Mouse (Mus musculus) liver, embryonic 15.5 days (tissue): ENCODE data around the gene Pex26. TPM values are rescaled to one million over a fixed set of nuclear protein-coding genes. Genes with fewer than 3 reads are reported as not detected.

Source experiments
- ATAC-seq: fragments of 200-750 bp; cut with Nextera tagmentation; 2 replicates; pipeline ENCODE4 v1.8.0; 2017; ENCODE audit warnings: moderate number of reproducible peaks, mild to moderate bottlenecking, moderate library complexity; ENCODE audit not compliant: insufficient read depth
- H3K27ac ChIP-seq: fragments of 300-500 bp; sonication (generic); replicated peaks from 2 replicates; pipeline ENCODE4 v1.5.1; 2015; ENCODE audit warnings: mild to moderate bottlenecking, inconsistent platforms
- H3K27me3 ChIP-seq: fragments of 300-500 bp; sonication (generic); 2 replicates; pipeline ENCODE4 v1.6.1; 2015; ENCODE audit warnings: mild to moderate bottlenecking, inconsistent platforms
- H3K36me3 ChIP-seq: fragments of 300-500 bp; sonication (generic); replicated peaks from 2 replicates; pipeline ENCODE4 v1.6.1; 2015; ENCODE audit warnings: moderate library complexity, mild to moderate bottlenecking, inconsistent platforms
- H3K4me1 ChIP-seq: fragments of 300-500 bp; sonication (generic); replicated peaks from 2 replicates; pipeline ENCODE4 v1.6.1; 2015; ENCODE audit warnings: inconsistent platforms
- H3K4me2 ChIP-seq: fragments of 300-500 bp; sonication (generic); 2 replicates; pipeline ENCODE4 v1.6.1; 2015; ENCODE audit warnings: moderate library complexity, mild to moderate bottlenecking, inconsistent platforms
- H3K4me3 ChIP-seq: fragments of 300-500 bp; sonication (generic); replicated peaks from 2 replicates; pipeline ENCODE4 v1.5.1; 2015; ENCODE audit warnings: mild to moderate bottlenecking, inconsistent platforms
- H3K9ac ChIP-seq: fragments of 300-500 bp; sonication (generic); 2 replicates; pipeline ENCODE4 v1.6.1; 2015; ENCODE audit warnings: moderate library complexity, mild to moderate bottlenecking, inconsistent platforms
- H3K9me3 ChIP-seq: fragments of 300-500 bp; sonication (generic); replicated peaks from 2 replicates; pipeline ENCODE4 v1.6.1; 2016; ENCODE audit warnings: inconsistent platforms
- WGBS: fragments of 180-500 bp; shearing (Covaris S2); methylation state at CpG from one replicate; pipeline ENCODE4 v1.1.7; 2015; ENCODE audit warnings: mixed read lengths; ENCODE audit not compliant: insufficient replicate concordance; 5-methylcytosine and 5-hydroxymethylcytosine counted together
- polyA plus RNA-seq: library from polyadenylated mRNA; unstranded; fragments of >200 nt; fragmentation: Nextera tagmentation; extraction: Ambion mirVana; gene quantifications from 2 replicates; pipeline ENCODE4 v1.2.1, GENCODE M21; 2015

The Pex26 gene
- polyA plus RNA-seq, 1 experiment from 2014 or later, result 4.4 TPM

GRCm38 (mm10) chr6:121145906-121146305 is 37.6 kb upstream of the Pex26 start:
- H3K4me2 ChIP-seq, result no peak overlapping the region
- H3K4me1 ChIP-seq, result peaks cover 13% of the 10 kb centered on the region; the same call in 1 of the 2 replicates
- no peak overlapping the region for H3K9ac ChIP-seq
- no peak overlapping the region for H3K27ac ChIP-seq
- no peak for ATAC-seq
- H3K4me3 ChIP-seq, result no peak overlapping the region
- H3K9me3 ChIP-seq, result no peaks in the 10 kb centered on the region
- H3K36me3 ChIP-seq, result no peaks in the 10 kb centered on the region
- 74% methylated on average over 8 of the region's 8 CpGs for WGBS
- H3K27me3 ChIP-seq, result peaks cover 5% of the 10 kb centered on the region; the same call in 1 of the 2 replicates

GRCm38 (mm10) chr6:121146798-121147197 is 36.7 kb upstream of the Pex26 start:
- WGBS, result 22% methylated on average over 4 of the region's 4 CpGs
- peaks cover 5% of the 10 kb centered on the region; the same call in 1 of the 2 replicates for H3K27me3 ChIP-seq
- no peak overlapping the region for H3K9ac ChIP-seq
- H3K4me2 ChIP-seq, result no peak overlapping the region
- no peak for ATAC-seq
- H3K9me3 ChIP-seq, result no peaks in the 10 kb centered on the region
- H3K4me1 ChIP-seq, result peaks cover 13% of the 10 kb centered on the region; the same call in 1 of the 2 replicates
- no peak overlapping the region for H3K27ac ChIP-seq
- H3K36me3 ChIP-seq, result no peaks in the 10 kb centered on the region
- H3K4me3 ChIP-seq, result no peak overlapping the region

GRCm38 (mm10) chr6:121148360-121148759 is 35.1 kb upstream of the Pex26 start:
- Histone ChIP-seq H3K27ac (no peak overlapping the region), H3K4me2 (no peak overlapping the region), H3K9me3 (no peaks in the 10 kb centered on the region), H3K36me3 (no peaks in the 10 kb centered on the region), H3K4me3 (no peak overlapping the region), H3K4me1 (peaks cover 11% of the 10 kb centered on the region; the same call in 1 of the 2 replicates), H3K27me3 (peaks cover 5% of the 10 kb centered on the region; the same call in 1 of the 2 replicates), H3K9ac (no peak overlapping the region)
- 28% methylated on average over 3 of the region's 3 CpGs for WGBS
- no peak for ATAC-seq

GRCm38 (mm10) chr6:121149420-121149819 is 34.0 kb upstream of the Pex26 start:
- Histone ChIP-seq H3K9ac (no peak overlapping the region), H3K27ac (no peak overlapping the region), H3K4me1 (peaks cover 3% of the 10 kb centered on the region; the same call in 1 of the 2 replicates), H3K4me3 (no peak overlapping the region), H3K27me3 (peaks cover 5% of the 10 kb centered on the region; the same call in 1 of the 2 replicates), H3K36me3 (no peaks in the 10 kb centered on the region), H3K9me3 (no peaks in the 10 kb centered on the region), H3K4me2 (no peak overlapping the region)
- ATAC-seq, result no peak
- 22% methylated on average over 3 of the region's 3 CpGs for WGBS

- Histone ChIP-seq H3K27ac (no peak overlapping the region), H3K9ac (no peak overlapping the region), H3K4me1 (no peaks in the 10 kb centered on the region; the same call in 1 of the 2 replicates), H3K9me3 (no peaks in the 10 kb centered on the region), H3K4me2 (no peak overlapping the region), H3K27me3 (peaks cover 5% of the 10 kb centered on the region; the same call in 1 of the 2 replicates), H3K36me3 (no peaks in the 10 kb centered on the region), H3K4me3 (no peak overlapping the region)
- WGBS, result 82% methylated on average over 8 of the region's 8 CpGs
- no peak for ATAC-seq
Observed at GRCm38 (mm10) chr6:121150126-121150525, 33.3 kb upstream of the Pex26 start.

GRCm38 (mm10) chr6:121151732-121152131 is 31.7 kb upstream of the Pex26 start:
- Histone ChIP-seq H3K9me3 (no peaks in the 10 kb centered on the region), H3K27me3 (peaks cover 5% of the 10 kb centered on the region; the same call in 1 of the 2 replicates), H3K4me2 (no peak overlapping the region), H3K4me3 (no peak overlapping the region), H3K36me3 (no peaks in the 10 kb centered on the region), H3K27ac (no peak overlapping the region), H3K4me1 (no peaks in the 10 kb centered on the region; the same call in 1 of the 2 replicates), H3K9ac (no peak overlapping the region)
- WGBS, result 54% methylated on average over 6 of the region's 6 CpGs
- peak; percentile 77 for ATAC-seq

- Histone ChIP-seq H3K4me3 (no peak overlapping the region), H3K9ac (no peak overlapping the region), H3K9me3 (no peaks in the 10 kb centered on the region), H3K36me3 (no peaks in the 10 kb centered on the region), H3K4me2 (no peak overlapping the region), H3K27me3 (no peaks in the 10 kb centered on the region), H3K27ac (no peak overlapping the region), H3K4me1 (no peaks in the 10 kb centered on the region; the same call in 1 of the 2 replicates)
- no peak for ATAC-seq
- WGBS, result 54% methylated on average over 8 of the region's 8 CpGs
Observed at GRCm38 (mm10) chr6:121153177-121153576, 30.3 kb upstream of the Pex26 start.

- Histone ChIP-seq H3K27me3 (no peaks in the 10 kb centered on the region), H3K4me2 (no peak overlapping the region), H3K4me1 (peaks cover 3% of the 10 kb centered on the region), H3K9me3 (no peaks in the 10 kb centered on the region), H3K9ac (no peak overlapping the region), H3K4me3 (no peak overlapping the region), H3K36me3 (no peaks in the 10 kb centered on the region), H3K27ac (no peak overlapping the region)
- 75% methylated on average over 16 of the region's 16 CpGs for WGBS
- ATAC-seq, result no peak
Observed at GRCm38 (mm10) chr6:121154451-121155300, 28.8 kb upstream of the Pex26 start.

GRCm38 (mm10) chr6:121156030-121156429 is 27.4 kb upstream of the Pex26 start:
- no peak overlapping the region for H3K4me2 ChIP-seq
- 66% methylated on average over 2 of the region's 2 CpGs for whole genome bisulfite sequencing
- no peaks in the 10 kb centered on the region for H3K9me3 ChIP-seq
- ATAC-seq, result no peak
- H3K27me3 ChIP-seq, result no peaks in the 10 kb centered on the region
- H3K36me3 ChIP-seq, result no peaks in the 10 kb centered on the region
- H3K27ac ChIP-seq, result no peak overlapping the region
- peaks cover 10% of the 10 kb centered on the region for H3K4me1 ChIP-seq
- H3K9ac ChIP-seq, result no peak overlapping the region
- H3K4me3 ChIP-seq, result no peak overlapping the region

- peaks cover 18% of the 10 kb centered on the region; the same call in 1 of the 2 replicates for H3K4me1 ChIP-seq
- WGBS, result 30% methylated on average over 5 of the region's 5 CpGs
- no peaks in the 10 kb centered on the region for H3K27me3 ChIP-seq
- H3K36me3 ChIP-seq, result no peaks in the 10 kb centered on the region
- no peak overlapping the region for H3K9ac ChIP-seq
- no peak for ATAC-seq
- no peaks in the 10 kb centered on the region for H3K9me3 ChIP-seq
- no peak overlapping the region for H3K4me3 ChIP-seq
- H3K4me2 ChIP-seq, result no peak overlapping the region
- no peak overlapping the region for H3K27ac ChIP-seq
Observed at GRCm38 (mm10) chr6:121159616-121160015, 23.9 kb upstream of the Pex26 start.

- ATAC-seq, result no peak
- Histone ChIP-seq H3K4me1 (peaks cover 18% of the 10 kb centered on the region; the same call in 1 of the 2 replicates), H3K36me3 (no peaks in the 10 kb centered on the region), H3K27ac (no peak overlapping the region), H3K9ac (no peak overlapping the region), H3K4me3 (no peak overlapping the region), H3K27me3 (no peaks in the 10 kb centered on the region), H3K9me3 (no peaks in the 10 kb centered on the region), H3K4me2 (no peak overlapping the region)
- WGBS, result 46% methylated on average over 6 of the region's 6 CpGs
Observed at GRCm38 (mm10) chr6:121160126-121160525, 23.3 kb upstream of the Pex26 start.
